Mouse (Mus musculus) A20 (cell line): Measurements from ENCODE around the gene Ube2g1.
"Not testable (repeated sequence)": the region's sequence is repeated elsewhere in the genome, so short reads cannot be mapped to it uniquely, and the experiment has no call there.

Experiments used
- DNase-seq: peaks from one replicate; pipeline ENCODE4 v3.0.0-alpha.2; 2011; ENCODE audit warnings: low read depth, low spot score

Gene Ube2g1

GRCm38 (mm10) chr11:72607469-72608070 is 487 bp downstream of the Ube2g1 start:
- peak; percentile 88 for DNase-seq

- peak; percentile 97 for DNase-seq
These were observed 1.1 kb downstream of the Ube2g1 start for GRCm38 (mm10) chr11:72608071-72608679.

- DNase-seq, result no peak
These were observed 2.2 kb downstream of the Ube2g1 start for GRCm38 (mm10) chr11:72609242-72609641.

DNA sequence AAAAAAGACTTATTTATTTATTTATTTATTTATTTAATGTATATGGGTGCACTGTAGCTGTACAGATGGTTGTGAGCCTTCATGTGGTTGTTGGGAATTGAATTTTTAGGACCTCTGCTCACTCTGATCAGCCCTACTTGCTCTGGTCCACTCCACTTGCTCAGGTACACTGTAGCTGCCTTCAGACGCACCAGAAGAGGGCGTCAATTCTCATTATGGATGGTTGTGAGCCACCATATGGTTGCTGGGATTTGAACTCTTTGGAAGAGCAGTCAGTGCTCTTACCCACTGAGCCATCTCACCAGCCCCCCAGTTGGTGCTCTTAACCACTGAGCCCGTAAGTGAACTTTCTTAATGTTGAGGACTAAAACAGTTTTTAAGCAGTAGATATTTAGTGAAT is 7.3 kb downstream of the Ube2g1 start:
- DNase-seq, result not testable (repeated sequence)

- DNase-seq, result no peak
These were observed 8.8 kb downstream of the Ube2g1 start for GRCm38 (mm10) chr11:72615931-72616330.

- DNase-seq, result peak; percentile 67
These were observed 11.4 kb downstream of the Ube2g1 start for GRCm38 (mm10) chr11:72618476-72618875.

DNA sequence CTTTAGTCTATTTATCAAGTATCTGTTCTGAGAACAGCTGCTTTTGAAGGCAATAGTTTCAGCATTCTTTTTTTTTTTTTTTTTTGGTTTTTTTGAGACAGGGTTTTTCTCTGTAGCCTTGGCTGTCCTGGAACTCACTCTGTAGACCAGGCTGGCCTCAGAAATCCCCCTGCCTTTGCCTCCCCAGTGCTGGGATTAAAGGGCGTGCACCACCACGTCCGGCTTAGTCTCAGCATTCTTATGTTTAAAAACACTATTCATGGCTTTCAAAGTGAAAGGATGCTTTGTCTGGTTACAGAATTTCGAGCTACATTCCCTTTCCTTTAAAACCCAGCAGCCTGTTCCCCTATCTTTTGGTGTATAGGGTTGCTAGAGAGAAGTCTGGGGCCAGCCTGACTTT is 35.6 kb downstream of the Ube2g1 start:
- DNase-seq, result no peak

DNA sequence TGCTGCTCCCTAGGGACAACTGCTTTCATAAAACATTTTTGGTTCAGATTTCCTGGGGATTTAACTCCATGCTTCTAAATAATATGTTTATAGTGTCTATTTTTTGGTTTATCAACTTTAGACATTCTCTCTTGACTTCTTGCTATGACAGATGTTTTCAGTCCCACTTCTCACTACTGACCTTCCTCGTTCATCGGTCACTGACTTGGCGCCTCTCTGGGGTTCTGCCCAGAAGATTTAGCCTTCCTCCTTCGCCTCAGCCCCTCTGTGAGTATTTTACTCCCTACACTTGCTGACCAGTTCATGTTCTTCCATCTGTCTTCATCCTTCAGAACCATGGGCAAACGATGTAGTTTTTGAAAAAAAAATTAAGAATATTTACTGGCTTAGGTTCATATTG is 38.3 kb downstream of the Ube2g1 start:
- DNase-seq, result no peak

- no peak for DNase-seq
These were observed 43.3 kb downstream of the Ube2g1 start for GRCm38 (mm10) chr11:72650347-72650746.

DNA sequence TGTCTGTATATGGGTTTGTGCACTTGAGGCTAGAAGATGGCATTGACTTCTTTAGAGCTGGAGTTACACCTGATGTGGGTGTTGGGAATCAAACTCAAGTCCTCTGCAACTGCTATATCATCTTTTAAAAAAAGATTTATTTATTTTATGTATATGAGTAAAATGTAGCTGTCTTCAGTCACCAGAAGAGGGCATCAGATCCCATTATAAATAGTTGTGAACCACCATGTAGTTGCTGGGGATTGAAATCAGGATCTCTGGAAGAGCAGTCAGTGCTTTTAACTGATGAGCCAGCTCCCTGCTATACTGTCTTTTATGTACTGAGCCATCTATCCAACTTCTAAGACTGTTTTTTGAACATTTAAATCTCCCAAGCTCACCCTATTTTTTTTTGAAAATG is 52.8 kb downstream of the Ube2g1 start:
- DNase-seq, result peak; percentile 45

DNA sequence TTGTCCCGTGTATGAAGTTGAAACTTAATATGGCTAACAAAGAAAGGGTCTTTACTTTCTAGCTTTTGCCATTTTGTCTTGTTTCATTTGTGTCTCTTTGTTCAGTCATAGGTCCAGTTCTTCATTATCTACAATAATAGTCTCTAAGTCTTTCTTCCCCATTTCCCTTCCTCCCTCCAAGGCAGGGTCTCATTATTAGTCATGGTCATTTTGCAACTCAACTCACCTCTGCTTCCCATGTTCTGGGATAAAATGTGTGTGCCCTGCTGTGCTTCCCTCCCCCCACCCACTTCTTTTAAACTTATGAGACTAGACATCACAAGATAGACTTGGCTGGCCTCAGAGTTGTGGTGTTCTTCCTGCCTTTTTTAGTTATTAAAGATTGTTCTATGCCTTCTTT is 53.3 kb downstream of the Ube2g1 start:
- no peak for DNase-seq

DNA sequence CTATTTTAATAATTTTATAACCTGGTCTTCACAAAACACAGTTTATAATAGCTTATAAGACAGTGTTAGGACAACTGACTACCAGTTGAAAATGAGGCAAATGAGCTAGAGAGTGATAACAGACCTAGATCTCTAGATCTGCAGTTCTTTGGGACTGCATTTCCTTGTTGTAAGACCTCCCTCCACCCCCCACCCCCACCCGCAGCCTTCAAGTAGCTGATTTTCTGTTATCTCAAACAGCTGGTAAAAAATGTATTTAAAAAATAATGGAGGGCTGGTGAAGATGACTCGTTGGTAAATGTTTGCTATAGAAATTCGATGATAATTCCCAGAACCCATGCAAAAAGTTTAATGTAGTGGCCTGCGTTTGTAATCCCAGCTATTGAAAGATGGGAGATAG is 57.6 kb downstream of the Ube2g1 start:
- no peak for DNase-seq

- DNase-seq, result no peak
These were observed 63.6 kb downstream of the Ube2g1 start for GRCm38 (mm10) chr11:72670634-72671033.

DNA sequence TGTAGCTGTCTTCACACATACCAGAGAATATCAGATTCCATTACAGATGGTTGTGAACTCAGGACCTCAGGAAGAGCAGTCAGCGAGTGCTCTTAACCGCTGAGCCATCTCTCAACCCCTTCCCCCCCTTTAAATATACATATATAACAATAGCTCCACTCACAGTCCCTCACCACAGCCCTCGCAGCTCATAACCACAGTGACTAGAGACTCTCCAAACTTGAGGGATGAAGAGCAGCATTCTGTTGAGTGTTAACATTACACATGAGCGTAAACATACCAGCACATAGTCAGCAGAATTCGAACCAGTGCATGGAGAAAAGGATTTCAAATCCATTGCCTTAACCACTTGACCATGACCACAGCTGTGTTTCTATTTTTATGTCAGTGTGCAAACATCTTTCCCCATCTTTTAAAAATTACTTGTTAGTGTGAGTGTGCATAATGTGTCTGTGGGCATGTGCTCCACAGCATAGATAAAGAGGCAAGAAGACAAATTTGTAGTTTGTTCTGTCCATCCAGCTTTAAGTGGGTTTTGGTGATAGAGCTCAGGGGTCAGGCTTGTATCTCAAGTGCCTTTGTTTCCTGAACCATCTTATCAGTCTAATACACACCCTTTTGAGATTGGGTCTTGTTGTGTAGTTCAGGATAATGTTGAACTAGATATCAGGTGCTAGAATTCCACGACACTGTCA is 64.4 kb downstream of the Ube2g1 start:
- peak; percentile 29 for DNase-seq

GRCm38 (mm10) chr11:72672438-72672837 is 65.4 kb downstream of the Ube2g1 start:
- DNase-seq, result no peak

- no peak for DNase-seq
These were observed 68.2 kb downstream of the Ube2g1 start for GRCm38 (mm10) chr11:72675280-72675679.

DNA sequence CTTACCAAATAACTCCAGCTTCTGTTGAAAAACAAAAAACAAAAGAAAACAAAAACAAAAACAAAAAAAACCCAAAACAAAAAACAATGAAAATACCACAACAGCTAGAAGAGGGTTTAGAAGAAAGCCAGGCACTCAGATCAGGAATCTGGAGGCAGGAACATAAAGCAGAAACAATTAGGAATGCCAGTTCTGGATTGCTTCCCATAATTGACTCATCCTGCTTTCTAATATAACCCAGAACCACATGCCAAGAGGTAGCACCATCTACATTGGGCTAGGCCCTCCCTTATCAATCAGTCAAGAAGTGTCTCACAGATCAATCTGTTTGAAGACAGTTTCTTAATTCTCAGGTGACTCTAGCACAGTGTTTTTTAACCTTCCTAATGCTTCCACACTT is 73.6 kb downstream of the Ube2g1 start:
- DNase-seq, result no peak

GRCm38 (mm10) chr11:72683402-72683801 is 76.3 kb downstream of the Ube2g1 start:
- DNase-seq, result no peak

DNA sequence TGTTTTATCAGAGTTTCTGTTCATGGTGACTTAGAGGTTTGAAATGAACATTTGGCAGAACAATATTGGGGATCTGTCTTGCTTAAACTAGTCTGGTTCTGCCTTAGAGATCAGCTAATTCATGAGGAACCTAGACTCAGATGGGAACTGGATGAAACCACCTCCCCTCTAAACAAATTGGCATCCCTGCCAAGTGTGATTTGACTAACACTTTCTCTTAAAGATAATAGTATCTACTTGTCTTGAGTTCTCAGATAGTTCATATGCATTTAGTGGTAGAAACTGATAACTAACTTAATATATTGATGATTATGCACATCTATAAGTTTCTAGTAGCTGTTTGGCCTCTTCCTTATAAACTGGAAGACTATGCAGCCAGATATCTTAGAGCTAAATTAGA is 79.6 kb downstream of the Ube2g1 start:
- DNase-seq, result no peak

DNA sequence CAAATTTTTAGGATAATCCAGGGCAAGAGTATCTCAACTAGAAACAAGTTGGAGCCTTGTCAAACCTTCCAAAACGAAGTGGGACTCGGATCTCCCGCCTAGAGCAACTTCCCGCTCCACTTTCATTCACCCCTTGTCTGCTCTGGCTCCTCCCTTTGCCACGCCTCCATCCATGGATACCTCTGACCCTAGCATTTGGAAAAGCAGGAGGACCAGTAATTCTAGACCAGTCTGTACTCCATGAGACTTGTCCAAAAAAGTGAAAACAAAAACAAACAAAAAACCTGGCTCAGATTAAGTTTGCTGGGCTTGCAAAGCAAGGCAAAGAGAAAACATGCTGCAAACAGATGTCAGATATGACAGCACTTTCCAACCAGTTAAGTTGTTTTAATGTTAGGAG is 81.2 kb downstream of the Ube2g1 start:
- DNase-seq, result no peak

DNA sequence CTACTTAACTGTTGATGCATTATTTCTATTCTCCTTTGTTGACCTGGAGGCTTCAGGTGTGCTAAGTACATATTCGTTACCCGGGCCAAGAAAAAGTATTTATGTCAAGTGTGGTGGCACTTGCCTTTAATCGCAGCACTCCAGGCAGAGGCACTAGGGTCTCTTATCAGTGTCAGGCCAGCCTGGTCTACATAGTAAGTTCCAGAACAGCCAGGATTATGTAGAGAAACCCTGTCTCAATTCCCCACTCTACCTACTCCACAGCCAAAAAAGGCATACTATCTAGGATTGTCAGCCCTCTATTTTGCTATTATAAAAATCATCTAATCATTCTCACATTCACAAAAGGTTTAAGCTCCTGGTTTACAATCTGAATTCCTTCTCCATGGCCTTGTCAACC is 82.0 kb downstream of the Ube2g1 start:
- peak; percentile 32 for DNase-seq

DNA sequence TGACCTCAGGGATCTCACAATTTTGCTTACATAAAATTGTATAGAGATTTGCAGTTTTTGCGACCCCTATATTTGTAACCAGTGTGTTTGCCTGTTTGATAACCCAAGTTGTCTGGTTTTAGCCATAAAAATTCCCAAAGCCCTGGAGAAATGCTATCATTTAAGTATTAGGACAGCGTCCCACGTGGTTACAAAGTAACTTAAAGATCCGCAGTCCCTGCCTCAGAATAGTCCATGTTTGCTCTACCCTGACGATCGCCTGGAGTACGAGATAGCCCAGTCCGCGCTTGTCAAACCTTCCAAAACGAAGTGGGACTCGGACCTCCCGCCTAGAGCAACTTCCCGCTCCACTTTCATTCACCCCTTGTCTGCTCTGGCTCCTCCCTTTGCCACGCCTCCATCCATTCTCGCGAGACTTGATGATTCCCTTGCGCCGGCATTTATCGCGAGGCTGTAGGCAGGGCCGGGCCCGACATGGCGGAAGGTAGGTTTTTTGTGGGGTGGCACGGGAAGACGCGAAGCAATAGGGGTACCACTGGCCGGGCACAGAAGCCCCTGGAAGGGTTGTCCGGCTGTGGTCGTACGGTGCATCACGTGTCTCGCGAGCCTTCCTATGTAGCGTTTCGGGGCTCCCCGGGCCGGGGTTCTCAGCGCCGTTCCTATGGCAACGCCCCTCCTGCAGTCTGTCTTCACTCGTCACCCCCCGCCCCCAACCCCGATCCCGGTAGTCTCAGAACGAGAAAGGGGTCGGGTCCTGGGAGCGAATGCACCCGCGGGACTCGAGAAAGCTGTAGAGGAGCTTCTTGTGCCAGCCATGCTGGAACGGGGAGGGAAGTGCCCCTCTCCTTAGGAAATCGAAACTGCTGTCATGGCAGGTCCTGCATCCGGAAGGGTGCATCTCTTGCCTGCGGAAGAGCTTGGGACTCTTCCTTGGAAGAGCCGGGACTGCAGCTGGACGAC is 82.7 kb downstream of the Ube2g1 start, which contains the start of gene Ankfy1:
Ankfy1 (plus strand) TSS at position 456 of the 960 bp plus-strand sequence.
- peak; percentile 97 for DNase-seq
